In genomic region chr6:51355041-51355440, GRCm38 (mm10) we compare ENCODE assay signal across 24 mouse cellular contexts.
"Had no signal": no experiment of that assay in that cellular context is flagged by ENCODE, and none has a peak within 500 bp of the region (broad histone marks: within the 10 kb centered on the region; RNA-seq: fewer than 3 reads in every experiment).

No protein-coding gene starts in this region.

- H3K36me3 ChIP-seq: heart, embryonic 10.5 days; heart, embryonic 12.5 days; hindbrain, embryonic 10.5 days; hindbrain, embryonic 12.5 days; intestine, embryonic 15.5 days; limb, embryonic 10.5 days; limb, embryonic 12.5 days had no signal

- H3K4me2 ChIP-seq: heart, embryonic 12.5 days; hindbrain, embryonic 12.5 days; hindbrain, embryonic 14.5 days; intestine, embryonic 15.5 days; limb, embryonic 12.5 days had no signal

- ATAC-seq: hindbrain, embryonic 16.5 days; inflammation-experienced regulatory T-cells, adult 6 months; intestine, embryonic 15.5 days; intestine, postnatal 0 days had no signal

- H3K9me3 ChIP-seq: heart, embryonic 10.5 days; heart, embryonic 12.5 days; hindbrain, embryonic 10.5 days; hindbrain, embryonic 12.5 days; intestine, embryonic 15.5 days; limb, embryonic 10.5 days; limb, embryonic 12.5 days had no signal

- H3K4me1 ChIP-seq: heart, embryonic 10.5 days; hindbrain, embryonic 10.5 days; hindbrain, embryonic 12.5 days; intestine, embryonic 15.5 days; limb, embryonic 10.5 days; limb, embryonic 12.5 days had no signal

- H3K27me3 ChIP-seq: heart, embryonic 12.5 days; hindbrain, embryonic 12.5 days; intestine, embryonic 15.5 days; limb, embryonic 12.5 days had no signal

- H3K9ac ChIP-seq: heart, embryonic 12.5 days; hindbrain, embryonic 12.5 days; hindbrain, embryonic 14.5 days; intestine, embryonic 15.5 days; limb, embryonic 12.5 days had no signal

- H3K27ac ChIP-seq: gastrocnemius, adult 2 months; heart, embryonic 10.5 days; hindbrain, embryonic 10.5 days; hindbrain, embryonic 12.5 days; hindbrain, embryonic 14.5 days; intestine, embryonic 15.5 days; layer of hippocampus, adult 2 months; left cerebral cortex, adult 2 months; limb, embryonic 10.5 days; limb, embryonic 12.5 days had no signal

- H3K4me3 ChIP-seq: gastrocnemius, adult 2 months; heart, embryonic 10.5 days; heart, embryonic 12.5 days; hindbrain, embryonic 10.5 days; hindbrain, embryonic 12.5 days; intestine, embryonic 15.5 days; layer of hippocampus, adult 2 months; left cerebral cortex, adult 2 months; limb, embryonic 10.5 days; limb, embryonic 12.5 days had no signal

- DNase-seq: gastrocnemius, adult 2 months; gastrocnemius, postnatal 10 days; gastrocnemius, postnatal 25 days; heart, adult 18-20 months; heart, postnatal 10 days; heart, postnatal 4 days; kidney, adult 18-20 months; kidney, adult 8-10 months; kidney, postnatal 10 days; kidney, postnatal 25 days; kidney, postnatal 4 days had no signal
